Mouse (Mus musculus): ENCODE results near the gene Sbf2. TPM values are rescaled to one million over a fixed set of nuclear protein-coding genes. Genes with fewer than 3 reads are reported as not detected.
"Not testable (repeated sequence)": the region's sequence is repeated elsewhere in the genome, so short reads cannot be mapped to it uniquely, and the experiment has no call there.

Gene Sbf2
- polyA plus RNA-seq, 1 experiment from 2014 or later: 66.7 TPM

DNA sequence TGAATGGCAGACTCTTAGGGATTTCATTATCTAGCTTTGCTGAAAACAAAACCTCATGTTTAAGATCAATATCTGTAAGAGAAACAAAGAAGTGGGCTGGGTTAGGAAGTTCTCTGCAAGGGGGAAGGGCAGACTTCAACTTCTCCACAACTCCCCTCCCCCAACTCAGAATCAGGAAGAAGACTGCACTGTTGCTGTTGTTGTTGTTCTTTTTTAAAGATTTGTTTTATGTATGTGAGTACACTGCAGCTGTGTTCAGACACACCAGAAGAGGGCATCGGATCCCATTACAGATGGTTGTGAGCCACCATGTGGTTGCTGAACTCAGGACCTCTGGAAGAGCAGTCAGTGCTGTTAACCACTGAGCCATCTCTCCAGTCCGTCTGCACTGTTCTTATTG lies 225.8 kb downstream of the Sbf2 start:
- WGBS: 78% methylated on average over 2 of the region's 2 CpGs
- not testable (repeated sequence) for H3K27me3 ChIP-seq (ENCODE audit: control insufficient read depth, insufficient read depth, low read length); ATAC-seq (ENCODE audit: low FRiP score)

DNA sequence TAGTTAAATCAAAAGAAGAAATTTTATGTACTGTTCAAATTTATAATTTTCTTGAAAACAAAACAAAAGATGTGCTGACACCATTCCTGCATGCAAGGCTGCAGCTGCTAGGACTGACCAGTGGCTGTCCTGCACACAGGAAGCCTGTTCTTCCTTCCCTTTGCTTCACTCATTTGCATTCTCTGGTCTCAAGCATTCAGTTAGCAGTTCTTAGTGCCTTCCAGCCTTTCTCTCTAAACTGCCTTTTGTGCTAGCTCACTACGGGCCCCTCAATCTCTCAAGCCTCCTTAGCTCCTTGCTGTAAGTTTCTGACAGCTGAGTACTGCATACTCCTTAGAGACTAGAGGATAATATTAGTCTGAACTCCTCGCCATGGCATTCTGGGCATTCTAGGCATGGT lies 227.2 kb downstream of the Sbf2 start:
- H3K4me1 ChIP-seq (replicated peaks; ENCODE audit: control insufficient read depth, insufficient read depth, low read length): no peaks in the 10 kb centered on the region
- H3K9me3 ChIP-seq (ENCODE audit: control insufficient read depth, low read length): no peaks in the 10 kb centered on the region
- H3K27me3 ChIP-seq (ENCODE audit: control insufficient read depth, insufficient read depth, low read length): no peaks in the 10 kb centered on the region
- WGBS: 43% methylated on average over 2 of the region's 2 CpGs
- H3K4me2 ChIP-seq (replicated peaks): no peak overlapping the region
- H3K9ac ChIP-seq: no peak overlapping the region
- ATAC-seq (ENCODE audit: low FRiP score) (no peak), DNase-seq (ENCODE audit: low spot score) (no peak)
- no peak overlapping the region for H3K4me3 ChIP-seq (replicated peaks; ENCODE audit: low read length)
- H3K36me3 ChIP-seq (replicated peaks; ENCODE audit: control insufficient read depth, insufficient read depth): peaks cover 5% of the 10 kb centered on the region; the same call in 1 of the 2 replicates
- H3K27ac ChIP-seq: no peak overlapping the region

More for the DNA sequence above, 225.8 kb downstream of the Sbf2 start:
- H3K4me2 ChIP-seq (replicated peaks); H3K4me3 ChIP-seq (replicated peaks; ENCODE audit: low read length); H3K9me3 ChIP-seq (ENCODE audit: control insufficient read depth, low read length); H3K4me1 ChIP-seq (replicated peaks; ENCODE audit: control insufficient read depth, insufficient read depth, low read length); H3K27ac ChIP-seq; H3K36me3 ChIP-seq (replicated peaks; ENCODE audit: control insufficient read depth, insufficient read depth); DNase-seq (ENCODE audit: low spot score); H3K9ac ChIP-seq: not testable (repeated sequence)

DNA sequence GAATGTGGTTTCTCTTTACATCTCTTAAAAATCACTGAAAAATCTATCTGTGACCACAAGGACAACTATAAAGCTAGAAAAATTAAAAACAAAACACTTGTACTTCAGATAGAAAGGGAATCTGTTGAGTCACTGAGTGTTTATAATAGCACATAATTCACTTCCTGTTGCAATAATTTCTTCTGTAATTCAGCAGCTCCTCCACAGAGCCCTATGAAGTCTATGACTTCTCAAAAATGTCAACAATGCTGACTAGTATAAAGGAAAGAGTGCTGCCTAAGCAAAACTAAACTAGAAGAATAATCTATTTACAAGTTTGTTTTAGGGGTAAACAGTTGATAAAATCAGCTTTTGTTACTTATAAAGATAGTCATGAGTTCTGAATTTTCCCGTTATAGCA lies 229.2 kb downstream of the Sbf2 start:
- H3K9ac ChIP-seq: no peak overlapping the region
- no peak overlapping the region for H3K27ac ChIP-seq
- ATAC-seq (ENCODE audit: low FRiP score) (no peak), DNase-seq (ENCODE audit: low spot score) (no peak)
- no peak overlapping the region for H3K4me2 ChIP-seq (replicated peaks)
- no peaks in the 10 kb centered on the region for H3K9me3 ChIP-seq (ENCODE audit: control insufficient read depth, low read length)
- H3K4me3 ChIP-seq (replicated peaks; ENCODE audit: low read length): no peak overlapping the region
- H3K27me3 ChIP-seq (ENCODE audit: control insufficient read depth, insufficient read depth, low read length): no peaks in the 10 kb centered on the region
- no peaks in the 10 kb centered on the region for H3K4me1 ChIP-seq (replicated peaks; ENCODE audit: control insufficient read depth, insufficient read depth, low read length)
- WGBS: 95% methylated on average over 1 of the region's 1 CpGs
- peaks cover 5% of the 10 kb centered on the region; the same call in 1 of the 2 replicates for H3K36me3 ChIP-seq (replicated peaks; ENCODE audit: control insufficient read depth, insufficient read depth)

DNA sequence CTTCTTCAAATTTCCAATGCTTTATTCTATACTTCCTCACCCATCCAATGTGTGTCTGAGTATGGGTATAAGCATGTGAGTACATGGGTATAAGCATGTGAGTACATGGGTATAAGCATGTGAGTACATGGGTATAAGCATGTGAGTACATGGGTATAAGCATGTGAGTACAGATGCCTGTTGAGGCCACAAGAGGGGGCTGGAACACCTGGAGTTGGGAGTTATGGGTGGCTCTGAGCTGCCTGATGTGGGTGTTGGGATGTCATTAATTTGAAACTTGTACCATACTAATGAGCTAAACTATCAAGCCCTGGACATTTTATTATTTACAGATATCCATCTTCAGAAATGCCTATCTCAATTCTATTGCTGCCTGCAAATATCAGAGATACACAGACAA lies 230.4 kb downstream of the Sbf2 start:
- Histone ChIP-seq H3K4me3 (replicated peaks; ENCODE audit: low read length) (no peak overlapping the region), H3K4me2 (replicated peaks) (no peak overlapping the region), H3K36me3 (replicated peaks; ENCODE audit: control insufficient read depth, insufficient read depth) (peaks cover 5% of the 10 kb centered on the region; the same call in 1 of the 2 replicates), H3K9ac (no peak overlapping the region), H3K9me3 (ENCODE audit: control insufficient read depth, low read length) (no peaks in the 10 kb centered on the region), H3K27me3 (ENCODE audit: control insufficient read depth, insufficient read depth, low read length) (no peaks in the 10 kb centered on the region), H3K27ac (no peak overlapping the region), H3K4me1 (replicated peaks; ENCODE audit: control insufficient read depth, insufficient read depth, low read length) (no peaks in the 10 kb centered on the region)
- no peak for ATAC-seq (ENCODE audit: low FRiP score)
- no peak for DNase-seq (ENCODE audit: low spot score)

DNA sequence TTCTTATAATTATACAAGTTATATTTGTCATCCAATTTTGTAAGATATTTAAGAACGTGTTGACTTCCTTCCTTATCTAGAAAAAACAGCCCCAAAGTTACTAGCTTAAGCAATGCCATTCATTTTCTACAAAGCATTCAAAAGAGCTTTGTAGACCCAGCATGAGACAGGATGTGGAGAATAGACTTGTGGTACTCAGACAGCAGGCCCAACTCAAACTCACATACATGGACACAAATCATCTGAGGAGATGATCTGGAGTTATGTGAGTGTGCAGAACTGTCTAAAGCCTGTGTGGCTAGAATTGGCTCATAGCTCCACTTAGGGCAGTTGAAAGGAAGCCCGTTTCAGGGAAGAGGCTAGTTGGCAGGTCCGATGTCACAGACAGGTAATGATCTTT lies 233.1 kb downstream of the Sbf2 start:
- Histone ChIP-seq H3K4me2 (replicated peaks) (no peak overlapping the region), H3K36me3 (replicated peaks; ENCODE audit: control insufficient read depth, insufficient read depth) (peaks cover 13% of the 10 kb centered on the region), H3K4me3 (replicated peaks; ENCODE audit: low read length) (no peak overlapping the region), H3K9me3 (ENCODE audit: control insufficient read depth, low read length) (no peaks in the 10 kb centered on the region), H3K9ac (no peak overlapping the region), H3K4me1 (replicated peaks; ENCODE audit: control insufficient read depth, insufficient read depth, low read length) (no peaks in the 10 kb centered on the region), H3K27me3 (ENCODE audit: control insufficient read depth, insufficient read depth, low read length) (no peaks in the 10 kb centered on the region), H3K27ac (no peak overlapping the region)
- ATAC-seq (ENCODE audit: low FRiP score) (no peak), DNase-seq (ENCODE audit: low spot score) (no peak)
- 91% methylated on average over 3 of the region's 3 CpGs for WGBS

DNA sequence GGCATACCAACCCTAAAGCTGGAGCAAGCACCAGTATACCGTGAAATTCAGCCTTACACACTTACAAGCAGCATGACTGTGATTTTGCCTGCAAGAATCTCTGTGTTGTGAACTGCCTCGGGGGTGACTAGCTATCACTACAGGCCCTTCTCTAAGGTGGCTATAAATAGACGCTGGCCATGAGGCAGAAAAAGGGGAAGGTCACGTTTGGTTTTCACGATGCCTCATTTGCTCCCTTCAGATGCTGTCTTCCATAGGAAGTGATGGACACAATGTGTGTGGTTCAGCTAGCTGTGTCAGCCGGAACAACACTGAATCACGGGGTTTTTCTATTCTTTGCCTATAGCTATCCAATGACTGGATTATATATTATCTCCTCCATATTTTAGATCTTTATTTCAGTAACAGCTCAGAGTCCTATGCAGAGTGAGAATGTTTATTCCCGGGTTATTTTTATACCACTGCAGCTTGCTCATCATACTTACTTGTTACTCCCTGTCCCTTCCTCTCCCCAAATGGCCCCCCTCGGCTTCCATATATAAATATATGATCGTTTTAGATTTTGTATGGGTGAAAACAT lies 235.3 kb downstream of the Sbf2 start:
- Histone ChIP-seq H3K27me3 (ENCODE audit: control insufficient read depth, insufficient read depth, low read length) (no peaks in the 10 kb centered on the region), H3K4me3 (replicated peaks; ENCODE audit: low read length) (no peak overlapping the region), H3K9ac (no peak overlapping the region), H3K4me1 (replicated peaks; ENCODE audit: control insufficient read depth, insufficient read depth, low read length) (no peaks in the 10 kb centered on the region), H3K9me3 (ENCODE audit: control insufficient read depth, low read length) (no peaks in the 10 kb centered on the region), H3K27ac (no peak overlapping the region), H3K36me3 (replicated peaks; ENCODE audit: control insufficient read depth, insufficient read depth) (peaks cover 29% of the 10 kb centered on the region), H3K4me2 (replicated peaks) (no peak overlapping the region)
- DNase-seq (ENCODE audit: low spot score): no peak
- no peak for ATAC-seq (ENCODE audit: low FRiP score)
- 73% methylated on average over 10 of the region's 10 CpGs for WGBS

DNA sequence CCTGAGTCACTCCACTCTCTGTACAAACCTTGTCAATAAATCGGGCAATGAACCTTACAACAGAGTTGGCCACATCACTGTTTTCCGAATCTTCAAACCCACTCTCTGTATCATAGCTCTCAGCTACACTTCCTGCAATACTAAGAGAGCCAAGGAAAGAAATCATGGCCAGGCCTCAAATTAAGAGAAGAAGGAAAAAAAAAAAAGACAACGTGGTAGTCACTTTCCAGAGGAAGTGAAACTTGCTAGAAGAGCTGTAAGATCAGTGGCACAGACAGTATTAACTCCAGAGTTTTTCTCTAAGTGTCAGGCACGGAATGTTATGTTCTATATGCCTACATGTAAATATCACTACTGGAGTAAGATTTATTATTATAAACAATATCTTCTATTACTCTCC lies 242.2 kb downstream of the Sbf2 start:
- DNase-seq (ENCODE audit: low spot score) (no peak), ATAC-seq (ENCODE audit: low FRiP score) (no peak)
- peaks cover 77% of the 10 kb centered on the region for H3K36me3 ChIP-seq (replicated peaks; ENCODE audit: control insufficient read depth, insufficient read depth)
- no peak overlapping the region for H3K4me3 ChIP-seq (replicated peaks; ENCODE audit: low read length)
- H3K9me3 ChIP-seq (ENCODE audit: control insufficient read depth, low read length): no peaks in the 10 kb centered on the region
- H3K9ac ChIP-seq: no peak overlapping the region
- H3K27me3 ChIP-seq (ENCODE audit: control insufficient read depth, insufficient read depth, low read length): no peaks in the 10 kb centered on the region
- no peaks in the 10 kb centered on the region for H3K4me1 ChIP-seq (replicated peaks; ENCODE audit: control insufficient read depth, insufficient read depth, low read length)
- no peak overlapping the region for H3K27ac ChIP-seq
- 94% methylated on average over 4 of the region's 4 CpGs for WGBS
- H3K4me2 ChIP-seq (replicated peaks): no peak overlapping the region

DNA sequence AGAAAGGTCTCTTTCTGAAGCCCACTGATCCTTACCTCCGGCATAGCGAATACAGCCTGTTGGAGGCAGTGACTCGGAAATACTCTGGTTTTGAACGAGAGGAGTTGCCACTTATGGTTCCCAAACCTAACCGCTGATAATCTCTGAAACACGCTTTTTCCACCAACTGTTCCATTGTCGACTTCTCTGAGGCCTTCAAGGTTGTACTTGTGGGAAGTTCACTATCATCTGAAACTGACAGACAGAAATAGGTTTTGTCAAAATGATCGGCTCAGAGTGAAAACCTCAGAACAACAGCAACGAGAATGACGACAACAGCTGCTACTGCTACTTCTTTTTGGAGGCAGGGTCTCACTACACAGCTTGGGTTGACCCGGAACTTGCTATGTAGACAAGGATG lies 252.7 kb downstream of the Sbf2 start:
- Histone ChIP-seq H3K27me3 (ENCODE audit: control insufficient read depth, insufficient read depth, low read length) (no peaks in the 10 kb centered on the region), H3K27ac (no peak overlapping the region), H3K4me3 (replicated peaks; ENCODE audit: low read length) (no peak overlapping the region), H3K4me1 (replicated peaks; ENCODE audit: control insufficient read depth, insufficient read depth, low read length) (no peaks in the 10 kb centered on the region), H3K4me2 (replicated peaks) (no peak overlapping the region), H3K9me3 (ENCODE audit: control insufficient read depth, low read length) (no peaks in the 10 kb centered on the region), H3K36me3 (replicated peaks; ENCODE audit: control insufficient read depth, insufficient read depth) (peaks cover 68% of the 10 kb centered on the region), H3K9ac (no peak overlapping the region)
- DNase-seq (ENCODE audit: low spot score): no peak
- ATAC-seq (ENCODE audit: low FRiP score): no peak
- WGBS: 96% methylated on average over 11 of the region's 11 CpGs

DNA sequence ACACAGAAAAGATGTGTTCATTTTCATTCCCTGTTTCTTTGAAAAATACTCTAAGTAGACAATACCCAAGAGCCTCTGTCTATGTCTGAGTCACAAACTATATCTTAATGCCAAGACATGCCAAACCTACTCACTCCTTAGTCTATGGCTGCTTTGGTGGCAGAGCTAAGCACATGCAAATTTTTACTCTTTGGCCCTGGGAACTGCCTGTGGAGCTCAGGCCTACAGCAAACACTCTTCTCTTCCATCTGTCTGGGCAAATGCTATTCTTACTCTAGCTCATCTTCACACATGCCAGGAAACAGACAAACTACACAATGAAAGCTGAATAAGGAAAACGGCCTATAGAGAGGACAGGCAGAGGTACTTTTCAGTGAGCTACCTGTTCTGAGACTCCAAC lies 253.2 kb downstream of the Sbf2 start:
- ATAC-seq (ENCODE audit: low FRiP score) (no peak), DNase-seq (ENCODE audit: low spot score) (no peak)
- no peak overlapping the region for H3K4me2 ChIP-seq (replicated peaks)
- H3K4me3 ChIP-seq (replicated peaks; ENCODE audit: low read length): no peak overlapping the region
- no peaks in the 10 kb centered on the region for H3K4me1 ChIP-seq (replicated peaks; ENCODE audit: control insufficient read depth, insufficient read depth, low read length)
- no peak overlapping the region for H3K27ac ChIP-seq
- peaks cover 64% of the 10 kb centered on the region for H3K36me3 ChIP-seq (replicated peaks; ENCODE audit: control insufficient read depth, insufficient read depth)
- H3K9ac ChIP-seq: no peak overlapping the region
- H3K9me3 ChIP-seq (ENCODE audit: control insufficient read depth, low read length): no peaks in the 10 kb centered on the region
- 83% methylated on average over 1 of the region's 1 CpGs for WGBS
- H3K27me3 ChIP-seq (ENCODE audit: control insufficient read depth, insufficient read depth, low read length): no peaks in the 10 kb centered on the region

DNA sequence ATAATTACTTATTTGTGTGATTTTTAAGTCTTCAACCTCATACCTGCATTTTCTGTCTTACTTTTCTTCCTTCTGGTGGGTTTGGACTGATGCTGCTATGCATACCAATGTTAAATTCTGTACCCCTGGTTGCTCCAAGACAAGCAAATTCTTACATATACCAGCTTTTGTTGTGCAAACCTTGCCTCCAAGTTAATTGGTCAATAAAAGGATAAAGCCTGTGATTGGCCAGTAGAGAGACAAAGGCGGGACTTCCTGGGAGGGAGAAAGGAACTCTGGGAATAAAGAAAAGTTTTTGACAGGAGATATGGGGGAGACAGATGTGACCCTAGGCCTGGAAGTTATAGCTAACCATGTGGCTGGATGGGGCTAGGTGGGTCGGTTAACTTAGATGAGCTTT lies 255.3 kb downstream of the Sbf2 start:
- Histone ChIP-seq H3K9ac (no peak overlapping the region), H3K27me3 (ENCODE audit: control insufficient read depth, insufficient read depth, low read length) (no peaks in the 10 kb centered on the region), H3K27ac (no peak overlapping the region), H3K36me3 (replicated peaks; ENCODE audit: control insufficient read depth, insufficient read depth) (peaks cover 47% of the 10 kb centered on the region), H3K4me2 (replicated peaks) (no peak overlapping the region), H3K4me3 (replicated peaks; ENCODE audit: low read length) (no peak overlapping the region), H3K4me1 (replicated peaks; ENCODE audit: control insufficient read depth, insufficient read depth, low read length) (no peaks in the 10 kb centered on the region), H3K9me3 (ENCODE audit: control insufficient read depth, low read length) (no peaks in the 10 kb centered on the region)
- 100% methylated on average over 2 of the region's 2 CpGs for whole genome bisulfite sequencing
- DNase-seq (ENCODE audit: low spot score) (no peak), ATAC-seq (ENCODE audit: low FRiP score) (no peak)
